Mouse (Mus musculus): ENCODE results near the gene Gm17087. TPM values are rescaled to one million over a fixed set of nuclear protein-coding genes. Genes with fewer than 3 reads are reported as not detected.

Gm17087 gene
- polyA plus RNA-seq, 1 experiment = not detected

GRCm38 (mm10) chr17:8551641-8552040 is 15.1 kb downstream of the Gm17087 start:
- WGBS = 44% methylated on average over 3 of the region's 3 CpGs

GRCm38 (mm10) chr17:8548733-8549132 is 18.0 kb downstream of the Gm17087 start:
- 72% methylated on average over 4 of the region's 4 CpGs for WGBS
- no peak for DNase-seq (ENCODE audit: low read depth, low spot score)

More at GRCm38 (mm10) chr17:8551641-8552040, 15.1 kb downstream of the Gm17087 start:
- no peak for DNase-seq (ENCODE audit: low read depth, low spot score)

GRCm38 (mm10) chr17:8546366-8546765 is 20.4 kb downstream of the Gm17087 start:
- 60% methylated on average over 9 of the region's 9 CpGs for WGBS
- no peak for DNase-seq (ENCODE audit: low read depth, low spot score)

GRCm38 (mm10) chr17:8541974-8542538 is 24.7 kb downstream of the Gm17087 start:
- DNase-seq (ENCODE audit: low read depth, low spot score) = no peak
- WGBS = 84% methylated on average over 14 of the region's 14 CpGs

GRCm38 (mm10) chr17:8538102-8538501 is 28.6 kb downstream of the Gm17087 start:
- no peak for DNase-seq (ENCODE audit: low read depth, low spot score)
- 62% methylated on average over 3 of the region's 3 CpGs for whole genome bisulfite sequencing

GRCm38 (mm10) chr17:8536522-8536921 is 30.2 kb downstream of the Gm17087 start:
- WGBS = 70% methylated on average over 6 of the region's 6 CpGs
- DNase-seq (ENCODE audit: low read depth, low spot score) = no peak

- 45% methylated on average over 3 of the region's 3 CpGs for WGBS
- no peak for DNase-seq (ENCODE audit: low read depth, low spot score)
Observed at GRCm38 (mm10) chr17:8533828-8534227, 32.9 kb downstream of the Gm17087 start.

- 59% methylated on average over 4 of the region's 4 CpGs for WGBS
- DNase-seq (ENCODE audit: low read depth, low spot score) = no peak
Observed at GRCm38 (mm10) chr17:8532609-8533008, 34.1 kb downstream of the Gm17087 start.

GRCm38 (mm10) chr17:8528641-8529040 is 38.1 kb downstream of the Gm17087 start:
- WGBS = 69% methylated on average over 3 of the region's 3 CpGs

GRCm38 (mm10) chr17:8526815-8527261 is 39.9 kb downstream of the Gm17087 start:
- WGBS = 28% methylated on average over 9 of the region's 9 CpGs
- no peak for DNase-seq (ENCODE audit: low read depth, low spot score)

More at GRCm38 (mm10) chr17:8528641-8529040, 38.1 kb downstream of the Gm17087 start:
- no peak for DNase-seq (ENCODE audit: low read depth, low spot score)

- DNase-seq (ENCODE audit: low read depth, low spot score) = no peak
Observed at GRCm38 (mm10) chr17:8525971-8526740, 40.6 kb downstream of the Gm17087 start.

GRCm38 (mm10) chr17:8525225-8525721 is 41.5 kb downstream of the Gm17087 start, which contains the start of gene Pde10a:
Gene Pde10a (plus strand): TSS chr17:8525372.
- no peak for DNase-seq (ENCODE audit: low read depth, low spot score)
- 3% methylated on average over 22 of the region's 22 CpGs for WGBS

More at GRCm38 (mm10) chr17:8525971-8526740, 40.6 kb downstream of the Gm17087 start:
- 5% methylated on average over 21 of the region's 21 CpGs for WGBS

GRCm38 (mm10) chr17:8524387-8525165 is 42.2 kb downstream of the Gm17087 start:
- DNase-seq (ENCODE audit: low read depth, low spot score) = no peak
- WGBS = under 1% methylated on average over 45 of the region's 45 CpGs

GRCm38 (mm10) chr17:8523986-8524385 is 42.8 kb downstream of the Gm17087 start:
- no peak for DNase-seq (ENCODE audit: low read depth, low spot score)
- 17% methylated on average over 3 of the region's 3 CpGs for WGBS

- DNase-seq (ENCODE audit: low read depth, low spot score) = no peak
- WGBS = 57% methylated on average over 6 of the region's 6 CpGs
Observed at GRCm38 (mm10) chr17:8516006-8516405, 50.7 kb downstream of the Gm17087 start.

Other genes with a start within 250 kb of the Gm17087 start
- 0.15 and 0.16 TPM in 2 replicates for gene Prr18, start 229.5 kb downstream of the Gm17087 start, polyA plus RNA-seq (2012; rRNA removed)
- gene T2, start 211.0 kb downstream of the Gm17087 start, polyA plus RNA-seq (2012; rRNA removed) = 0.14 and 0.17 TPM in 2 replicates
- not detected in 2 replicates for gene T, start 132.5 kb downstream of the Gm17087 start, polyA plus RNA-seq (2012; rRNA removed)
- gene Pde10a, start 41.6 kb downstream of the Gm17087 start, polyA plus RNA-seq (2012; rRNA removed) = 0.57 and 1.0 TPM in 2 replicates